Mouse (Mus musculus) right cerebral cortex, postnatal 25 days (tissue): ENCODE results near the gene Mcat.
A peak's percentile ranks its signal among the peaks of the same experiment; 100 is the strongest.

ENCODE experiments used
- DNase-seq: peaks from one replicate; pipeline ENCODE4 v3.0.0; 2022

Gene Mcat

GRCm38 (mm10) chr15:83574731-83575351, 11.3 kb upstream of the Mcat start:
- no peak for DNase-seq

GRCm38 (mm10) chr15:83573606-83574005, 10.0 kb upstream of the Mcat start:
- DNase-seq, result no peak

GRCm38 (mm10) chr15:83572132-83572531, 8.5 kb upstream of the Mcat start:
- no peak for DNase-seq

- no peak for DNase-seq
Measured at GRCm38 (mm10) chr15:83571636-83572035, 8.0 kb upstream of the Mcat start.

GRCm38 (mm10) chr15:83570641-83571040, 7.1 kb upstream of the Mcat start:
- no peak for DNase-seq

GRCm38 (mm10) chr15:83569682-83570081, 6.1 kb upstream of the Mcat start:
- DNase-seq, result no peak

GRCm38 (mm10) chr15:83568544-83568943, 5.0 kb upstream of the Mcat start:
- DNase-seq, result no peak

GRCm38 (mm10) chr15:83567728-83568127, 4.1 kb upstream of the Mcat start:
- DNase-seq, result no peak

- no peak for DNase-seq
Measured at GRCm38 (mm10) chr15:83566006-83566405, 2.4 kb upstream of the Mcat start.

- DNase-seq, result no peak
Measured at GRCm38 (mm10) chr15:83565434-83565833, 1.8 kb upstream of the Mcat start.

- DNase-seq, result no peak
Measured at GRCm38 (mm10) chr15:83563857-83564651, 467 bp upstream of the Mcat start.

GRCm38 (mm10) chr15:83562626-83563270, 839 bp downstream of the Mcat start:
- DNase-seq, result peak; percentile 49

- DNase-seq, result no peak
Measured at GRCm38 (mm10) chr15:83560941-83561477, 2.6 kb downstream of the Mcat start.

- peak; percentile 87 for DNase-seq
Measured at GRCm38 (mm10) chr15:83555161-83555974, 8.2 kb downstream of the Mcat start.

GRCm38 (mm10) chr15:83553831-83554230, 9.8 kb downstream of the Mcat start:
- DNase-seq, result no peak

- no peak for DNase-seq
Measured at GRCm38 (mm10) chr15:83550137-83550536, 13.4 kb downstream of the Mcat start.

- no peak for DNase-seq
Measured at GRCm38 (mm10) chr15:83547144-83547543, 16.4 kb downstream of the Mcat start.

GRCm38 (mm10) chr15:83546029-83546428, 17.6 kb downstream of the Mcat start:
- no peak for DNase-seq

GRCm38 (mm10) chr15:83541647-83542287, 21.8 kb downstream of the Mcat start:
- DNase-seq, result no peak

GRCm38 (mm10) chr15:83539905-83540304, 23.7 kb downstream of the Mcat start:
- DNase-seq, result no peak

GRCm38 (mm10) chr15:83538855-83539254, 24.7 kb downstream of the Mcat start:
- DNase-seq, result no peak

- DNase-seq, result no peak
Measured at GRCm38 (mm10) chr15:83535890-83536231, 27.7 kb downstream of the Mcat start.
